Comparison of ENCODE assay signal across 22 mouse cellular contexts in the genomic region with DNA sequence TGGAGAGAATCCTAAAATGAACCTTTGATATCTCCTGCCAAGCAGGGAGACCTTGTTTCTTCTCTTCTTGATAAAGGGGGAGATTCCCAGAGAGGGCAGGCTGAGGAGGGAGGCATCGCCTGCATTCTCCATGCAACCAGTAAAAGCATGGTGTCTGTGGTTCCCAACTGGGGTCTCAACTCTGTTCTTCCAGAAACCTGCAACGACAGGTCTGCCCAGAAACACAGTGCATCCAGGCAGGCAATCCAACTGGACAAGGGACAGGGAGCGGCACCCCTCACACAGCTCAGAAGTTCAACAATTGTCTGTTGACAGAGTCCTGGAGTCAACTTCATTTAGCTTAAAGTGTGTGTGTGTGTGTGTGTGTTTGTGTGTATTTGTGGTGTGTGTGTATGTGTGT.
DNase-seq lines count a peak whose midpoint lies in the region; ATAC-seq and TF ChIP-seq lines count a peak whose summit lies in the region.
"Had no signal": no experiment of that assay in that cellular context is flagged by ENCODE, and none has a peak within 500 bp of the region (broad histone marks: within the 10 kb centered on the region; RNA-seq: fewer than 3 reads in every experiment).

No protein-coding gene starts in this region.

- H3K4me2 ChIP-seq in heart, embryonic 11.5 days: no peak overlapping the region; the same call in 1 of the 2 replicates
- no peak overlapping the region for H3K4me2 ChIP-seq in heart, postnatal 0 days (ENCODE audit: low read depth, low read length)
- H3K4me2 ChIP-seq in heart, embryonic 12.5 days: no peak overlapping the region
- H3K4me2 ChIP-seq: forebrain, embryonic 15.5 days; hindbrain, embryonic 14.5 days; limb, embryonic 13.5 days; lung, embryonic 14.5 days; neural tube, embryonic 15.5 days had no signal

- WGBS in heart, embryonic 10.5 days: 77% methylated on average over 3 of the region's 3 CpGs
- 63% methylated on average over 3 of the region's 3 CpGs for WGBS in heart, embryonic 11.5 days (ENCODE audit: insufficient replicate concordance)
- 48% methylated on average over 3 of the region's 3 CpGs for WGBS in heart, postnatal 0 days
- 70% methylated on average over 3 of the region's 3 CpGs for WGBS in heart, embryonic 12.5 days

- no peaks in the 10 kb centered on the region for H3K4me1 ChIP-seq in heart, embryonic 10.5 days
- no peaks in the 10 kb centered on the region for H3K4me1 ChIP-seq in heart, embryonic 11.5 days (ENCODE audit: control insufficient read depth, insufficient read depth, low read length)
- H3K4me1 ChIP-seq in heart, postnatal 0 days (ENCODE audit: control insufficient read depth, insufficient read depth): peaks cover 10% of the 10 kb centered on the region; the same call in 1 of the 2 replicates
- H3K4me1 ChIP-seq in heart, embryonic 12.5 days (replicated peaks): peaks cover 12% of the 10 kb centered on the region
- no peaks in the 10 kb centered on the region for H3K4me1 ChIP-seq in brown adipose tissue, adult 24 weeks (ENCODE audit: control insufficient read depth, insufficient read depth, insufficient read length, low read length)

- H3K27me3 ChIP-seq in heart, embryonic 10.5 days (ENCODE audit: insufficient read depth, poor library complexity, severe bottlenecking): no peaks in the 10 kb centered on the region
- H3K27me3 ChIP-seq in heart, embryonic 11.5 days (ENCODE audit: control insufficient read depth, insufficient read depth, low read length): no peaks in the 10 kb centered on the region
- no peaks in the 10 kb centered on the region for H3K27me3 ChIP-seq in heart, postnatal 0 days (ENCODE audit: control insufficient read depth, insufficient read depth, low read length)
- no peaks in the 10 kb centered on the region for H3K27me3 ChIP-seq in heart, embryonic 12.5 days (replicated peaks)
- H3K27me3 ChIP-seq: forebrain, embryonic 15.5 days; limb, embryonic 13.5 days; neural tube, embryonic 15.5 days had no signal

- no peak for TF ChIP-seq CTCF in heart, postnatal 0 days (IDR thresholded peaks at IDR 0.05; ENCODE audit: low read depth)

- H3K27ac ChIP-seq in heart, embryonic 10.5 days: no peak overlapping the region
- no peak overlapping the region for H3K27ac ChIP-seq in heart, embryonic 11.5 days (ENCODE audit: low read depth, low read length)
- peak overlapping the region; percentile 83 for H3K27ac ChIP-seq in heart, postnatal 0 days (ENCODE audit: low read depth)
- H3K27ac ChIP-seq in heart, embryonic 12.5 days (ENCODE audit: poor library complexity, severe bottlenecking): no peak overlapping the region
- H3K27ac ChIP-seq in brown adipose tissue, adult 24 weeks (replicated peaks; ENCODE audit: low read depth, low read length): peak overlapping the region; percentile 32; the same call in 1 of the 2 replicates
- H3K27ac ChIP-seq: forebrain, embryonic 15.5 days; hindbrain, embryonic 14.5 days; limb, embryonic 13.5 days; liver, embryonic 14.5 days; neural tube, embryonic 15.5 days had no signal

- H3K4me3 ChIP-seq in heart, embryonic 10.5 days: no peak overlapping the region
- no peak overlapping the region for H3K4me3 ChIP-seq in heart, embryonic 11.5 days (ENCODE audit: low read depth, low read length)
- no peak overlapping the region for H3K4me3 ChIP-seq in heart, postnatal 0 days (ENCODE audit: low read depth, low read length)
- H3K4me3 ChIP-seq in heart, embryonic 12.5 days: no peak overlapping the region
- H3K4me3 ChIP-seq in brown adipose tissue, adult 24 weeks (ENCODE audit: insufficient read depth, low read depth, low read length): no peak overlapping the region
- H3K4me3 ChIP-seq: forebrain, embryonic 15.5 days; limb, embryonic 13.5 days; neural tube, embryonic 15.5 days had no signal

- peak; percentile 47 to 57 for DNase-seq in cerebellum, postnatal 25 days
- DNase-seq in cerebellum, adult 8-10 months: no peak
- peak; percentile 59 for DNase-seq in heart, embryonic 10.5 days (ENCODE audit: low spot score)
- DNase-seq in heart, postnatal 0 days (ENCODE audit: low spot score): no peak
- DNase-seq in adrenal gland, postnatal 36 days: no peak
- DNase-seq: kidney, adult 9 months; kidney, postnatal 10 days; lung, embryonic 14.5 days; lung, postnatal 14 days; midbrain, embryonic 14.5 days; retina, postnatal 1 day; right cerebral cortex, postnatal 14 days; thymus, postnatal 4 days had no signal

- H3K9me3 ChIP-seq in heart, embryonic 10.5 days: no peaks in the 10 kb centered on the region
- no peaks in the 10 kb centered on the region for H3K9me3 ChIP-seq in heart, embryonic 11.5 days (replicated peaks; ENCODE audit: control insufficient read depth, low read length)
- no peaks in the 10 kb centered on the region for H3K9me3 ChIP-seq in heart, postnatal 0 days (replicated peaks; ENCODE audit: control insufficient read depth, low read length)
- no peaks in the 10 kb centered on the region for H3K9me3 ChIP-seq in heart, embryonic 12.5 days (replicated peaks)
- H3K9me3 ChIP-seq: forebrain, embryonic 15.5 days; limb, embryonic 13.5 days; neural tube, embryonic 15.5 days had no signal

- ATAC-seq in heart, embryonic 11.5 days (replicated peaks; ENCODE audit: insufficient number of reproducible peaks, low FRiP score, low TSS enrichment): no peak
- ATAC-seq in heart, postnatal 0 days (ENCODE audit: insufficient read depth, low read depth): peak; percentile 42; the same call in 1 of the 2 replicates
- ATAC-seq in heart, embryonic 12.5 days (ENCODE audit: insufficient number of reproducible peaks, low FRiP score): no peak
- ATAC-seq: forebrain, embryonic 15.5 days; intestine, postnatal 0 days had no signal

- no peak for TF ChIP-seq EP300 in heart, postnatal 0 days (IDR thresholded peaks at IDR 0.05; ENCODE audit: low read depth)

- H3K36me3 ChIP-seq in heart, embryonic 10.5 days: no peaks in the 10 kb centered on the region
- no peaks in the 10 kb centered on the region for H3K36me3 ChIP-seq in heart, embryonic 11.5 days (ENCODE audit: control insufficient read depth, insufficient read depth, low read length)
- no peaks in the 10 kb centered on the region for H3K36me3 ChIP-seq in heart, postnatal 0 days (replicated peaks; ENCODE audit: control insufficient read depth, insufficient read depth, low read length)
- H3K36me3 ChIP-seq in heart, embryonic 12.5 days: no peaks in the 10 kb centered on the region
- H3K36me3 ChIP-seq: forebrain, embryonic 15.5 days; limb, embryonic 13.5 days; neural tube, embryonic 15.5 days had no signal

- no peak overlapping the region for H3K9ac ChIP-seq in heart, embryonic 11.5 days (ENCODE audit: low read depth, low read length)
- H3K9ac ChIP-seq in heart, postnatal 0 days (replicated peaks; ENCODE audit: low read depth, low read length): no peak overlapping the region
- no peak overlapping the region for H3K9ac ChIP-seq in heart, embryonic 12.5 days
- H3K9ac ChIP-seq: forebrain, embryonic 15.5 days; hindbrain, embryonic 14.5 days; limb, embryonic 13.5 days; liver, embryonic 14.5 days; lung, embryonic 14.5 days; neural tube, embryonic 15.5 days had no signal

Comparison
In these comparisons a context has a peak if more than half of its experiments do, and no peak if none do; other contexts are left out.
1. DNase-seq: peak in cerebellum, postnatal 25 days (2 of 2) and heart, embryonic 10.5 days (single experiment); none in cerebellum, adult 8-10 months (single experiment), heart, postnatal 0 days (single experiment) and adrenal gland, postnatal 36 days (0 of 2).
2. H3K27ac ChIP-seq: peak in heart, postnatal 0 days (single experiment) and brown adipose tissue, adult 24 weeks (single experiment); none in heart, embryonic 10.5 days (single experiment), heart, embryonic 11.5 days (single experiment) and heart, embryonic 12.5 days (single experiment).